Mouse (Mus musculus) small intestine, adult 2 months (tissue): ENCODE results near the gene Uvrag.

Source experiments
- CTCF ChIP-seq: fragments of 200-500 bp; IDR thresholded peaks from 2 replicates; pipeline ENCODE4 v1.5.1; 2012; ENCODE audit warnings: low read depth, mild to moderate bottlenecking, control low read depth, inconsistent platforms, low read length, moderate library complexity, mixed read lengths; ENCODE audit not compliant: insufficient replicate concordance, insufficient read length; ENCODE audit errors: extremely low read depth
- POLR2A ChIP-seq: fragments of 200-500 bp; IDR thresholded peaks from 2 replicates; pipeline ENCODE4 v1.6.1; 2012; ENCODE audit warnings: low read depth, mild to moderate bottlenecking, control low read depth, inconsistent platforms, low read length, moderate library complexity

GRCm38 (mm10) chr7:99059934-99060333 lies 81.0 kb downstream of the Uvrag start:
- no peak for TF ChIP-seq CTCF
- TF ChIP-seq POLR2A = no peak
